Mouse (Mus musculus) G1E (cell line): ENCODE measurements around the gene Eya3.

Experiments used
- CTCF ChIP-seq: IDR thresholded peaks from 2 replicates; pipeline ENCODE4 v1.5.1; 2012; ENCODE audit warnings: low read depth, low read length, inconsistent platforms, mixed read lengths
- POLR2AphosphoS5 ChIP-seq: IDR thresholded peaks from 2 replicates; pipeline ENCODE4 v1.6.1; 2012; ENCODE audit warnings: low read depth, low read length, inconsistent platforms; ENCODE audit not compliant: insufficient replicate concordance
- TAL1 ChIP-seq: conservative IDR thresholded peaks from 2 replicates; pipeline ENCODE4 v1.6.1; 2012; ENCODE audit warnings: low read depth, low read length, inconsistent platforms, mixed read lengths

GRCm38 (mm10) chr4:132617873-132618272 is 20.9 kb upstream of the Eya3 start:
- TF ChIP-seq CTCF (no peak), TAL1 (no peak), POLR2AphosphoS5 (no peak)
